Mouse (Mus musculus) myocyte (in vitro differentiated cells): ENCODE data around the gene T2.

Experiments
- POLR2A ChIP-seq: IDR thresholded peaks from one replicate; pipeline ENCODE4 v1.6.1; 2011; ENCODE audit warnings: low read depth, mild to moderate bottlenecking, control low read depth, moderate library complexity; ENCODE audit not compliant: insufficient read length
- POLR2AphosphoS2 ChIP-seq: IDR thresholded peaks from one replicate; pipeline ENCODE4 v1.6.1; 2011; ENCODE audit warnings: low read depth, control low read depth; ENCODE audit not compliant: insufficient read length
- TCF12 ChIP-seq: IDR thresholded peaks from one replicate; pipeline ENCODE4 v1.6.1; 2011; ENCODE audit warnings: mild to moderate bottlenecking, control low read depth; ENCODE audit not compliant: poor library complexity, insufficient read depth, severe bottlenecking
- USF1 ChIP-seq: IDR thresholded peaks from one replicate; pipeline ENCODE4 v1.6.1; 2011; ENCODE audit warnings: low read depth, mild to moderate bottlenecking, control low read depth, moderate library complexity

- no peak for TF ChIP-seq USF1
- TF ChIP-seq POLR2AphosphoS2 = no peak
- TF ChIP-seq TCF12 = no peak
- TF ChIP-seq POLR2A = no peak
Measured at GRCm38 (mm10) chr17:8341360-8341963, 14.3 kb upstream of the T2 start.
